Mouse (Mus musculus) cerebellum, adult 11-12 months (tissue): Measurements from ENCODE around the gene Nup188.

Source experiments
- DNase-seq: peaks from one replicate; pipeline ENCODE4 v3.0.0; 2022

The Nup188 gene

GRCm38 (mm10) chr2:30356906-30357305 lies 70.7 kb downstream of the Nup188 start:
- DNase-seq = no peak

- peak; percentile 75 for DNase-seq
These were observed 71.6 kb downstream of the Nup188 start for GRCm38 (mm10) chr2:30357552-30358510.

GRCm38 (mm10) chr2:30358533-30359531 lies 72.6 kb downstream of the Nup188 start, which contains the start of gene Sh3glb2:
TSS of gene Sh3glb2 (minus strand) at chr2:30359337.
- DNase-seq = peak; percentile 92

GRCm38 (mm10) chr2:30360626-30361025 lies 74.4 kb downstream of the Nup188 start:
- DNase-seq = no peak

- no peak for DNase-seq
These were observed 76.7 kb downstream of the Nup188 start for GRCm38 (mm10) chr2:30362865-30363264.

- peak; percentile 99 for DNase-seq
These were observed 77.8 kb downstream of the Nup188 start, which contains the start of gene Miga2 for GRCm38 (mm10) chr2:30363773-30364650. TSS of gene Miga2 (plus strand) at chr2:30364233.

GRCm38 (mm10) chr2:30365281-30366069 lies 79.3 kb downstream of the Nup188 start:
- DNase-seq = no peak

GRCm38 (mm10) chr2:30366203-30366602 lies 80.0 kb downstream of the Nup188 start:
- no peak for DNase-seq

- DNase-seq = no peak
These were observed 85.3 kb downstream of the Nup188 start for GRCm38 (mm10) chr2:30371544-30371943.

- no peak for DNase-seq
These were observed 86.5 kb downstream of the Nup188 start for GRCm38 (mm10) chr2:30372726-30373125.

- no peak for DNase-seq
These were observed 89.7 kb downstream of the Nup188 start for GRCm38 (mm10) chr2:30375893-30376292.

- peak; percentile 31 for DNase-seq
These were observed 91.5 kb downstream of the Nup188 start for GRCm38 (mm10) chr2:30377721-30378120.

- no peak for DNase-seq
These were observed 93.1 kb downstream of the Nup188 start for GRCm38 (mm10) chr2:30379307-30379706.

GRCm38 (mm10) chr2:30380564-30381376 lies 94.6 kb downstream of the Nup188 start:
- no peak for DNase-seq

GRCm38 (mm10) chr2:30381377-30381725 lies 95.2 kb downstream of the Nup188 start:
- no peak for DNase-seq

GRCm38 (mm10) chr2:30384814-30385213 lies 98.6 kb downstream of the Nup188 start:
- DNase-seq = no peak

- no peak for DNase-seq
These were observed 99.4 kb downstream of the Nup188 start for GRCm38 (mm10) chr2:30385591-30385990.

GRCm38 (mm10) chr2:30386913-30387312 lies 100.7 kb downstream of the Nup188 start:
- no peak for DNase-seq

- no peak for DNase-seq
These were observed 102.8 kb downstream of the Nup188 start for GRCm38 (mm10) chr2:30389000-30389399.

GRCm38 (mm10) chr2:30392114-30392576 lies 105.9 kb downstream of the Nup188 start, which contains the start of gene Dolpp1:
TSS of gene Dolpp1 (plus strand) at chr2:30392254.
- DNase-seq = peak; percentile 99
